Mouse (Mus musculus): ENCODE measurements around the gene Ccdc34. TPM values are rescaled to one million over a fixed set of nuclear protein-coding genes. Genes with fewer than 3 reads are reported as not detected.

Gene Ccdc34
- total RNA-seq, 1 experiment, result 14.5 TPM

GRCm38 (mm10) chr2:109992448-109993073, 25.1 kb upstream of the Ccdc34 start:
- Histone ChIP-seq H3K9ac (ENCODE audit: insufficient read depth, low read depth, low read length, poor library complexity, severe bottlenecking) (no peak overlapping the region), H3K4me3 (ENCODE audit: insufficient read depth in 1 of 2, low read depth in 1 of 2, low read length in 2 of 2, poor library complexity in 1 of 2, severe bottlenecking in 1 of 2) (no peak overlapping the region), H3K4me1 (ENCODE audit: control insufficient read depth in 2 of 2, insufficient read depth in 2 of 2, low read length in 2 of 2, poor library complexity in 1 of 2) (peaks cover 0 to 8% of the 10 kb centered on the region in 2 experiments; a peak in 1 of 4 replicates), H3K36me3 (ENCODE audit: control insufficient read depth, insufficient read depth, low read length, poor library complexity, severe bottlenecking) (peaks cover 3% of the 10 kb centered on the region; the same call in 1 of the 2 replicates), H3K27ac (ENCODE audit: insufficient read depth, low read depth, low read length, poor library complexity, severe bottlenecking) (no peak overlapping the region), H3K9me3 (ENCODE audit: control insufficient read depth, insufficient read depth, low read depth, low read length) (no peaks in the 10 kb centered on the region)
- TF ChIP-seq ZNF384 (IDR thresholded peaks at IDR 0.05; ENCODE audit: low read depth, low read length) (no peak), MAFK (IDR thresholded peaks at IDR 0.05; ENCODE audit: insufficient read depth, low read depth, low read length) (no peak), HCFC1 (IDR thresholded peaks at IDR 0.05; ENCODE audit: borderline replicate concordance, insufficient read depth, low read length) (no peak), CHD2 (IDR thresholded peaks at IDR 0.05; ENCODE audit: low read depth, low read length) (no peak), ZC3H11A (IDR thresholded peaks at IDR 0.05; ENCODE audit: borderline replicate concordance, low read depth, low read length) (no peak)
- in situ Hi-C loops (cut with MboI; ENCODE audit: low sequenced_read_pairs in 2 of 2, unreplicated experiment in 2 of 2), result no loop called here
- DNase-seq (ENCODE audit: low read depth, low spot score), result no peak

- no peak overlapping the region for H3K4me3 ChIP-seq (ENCODE audit: insufficient read depth in 1 of 2, low read depth in 1 of 2, low read length in 2 of 2, poor library complexity in 1 of 2, severe bottlenecking in 1 of 2)
- no peak overlapping the region for H3K9ac ChIP-seq (ENCODE audit: insufficient read depth, low read depth, low read length, poor library complexity, severe bottlenecking)
- no peak for DNase-seq (ENCODE audit: low read depth, low spot score)
- H3K36me3 ChIP-seq (ENCODE audit: control insufficient read depth, insufficient read depth, low read length, poor library complexity, severe bottlenecking), result peaks cover 3% of the 10 kb centered on the region; the same call in 1 of the 2 replicates
- in situ Hi-C loops (cut with MboI; ENCODE audit: low sequenced_read_pairs in 2 of 2, unreplicated experiment in 2 of 2), result no loop called here
- H3K4me1 ChIP-seq (ENCODE audit: control insufficient read depth in 2 of 2, insufficient read depth in 2 of 2, low read length in 2 of 2, poor library complexity in 1 of 2), result peaks cover 0 to 6% of the 10 kb centered on the region in 2 experiments; a peak in 1 of 4 replicates
- no peaks in the 10 kb centered on the region for H3K9me3 ChIP-seq (ENCODE audit: control insufficient read depth, insufficient read depth, low read depth, low read length)
- TF ChIP-seq CHD2 (IDR thresholded peaks at IDR 0.05; ENCODE audit: low read depth, low read length), result no peak
- H3K27ac ChIP-seq (ENCODE audit: insufficient read depth, low read depth, low read length, poor library complexity, severe bottlenecking), result no peak overlapping the region
Measured at GRCm38 (mm10) chr2:109993404-109993803, 24.2 kb upstream of the Ccdc34 start.

DNA sequence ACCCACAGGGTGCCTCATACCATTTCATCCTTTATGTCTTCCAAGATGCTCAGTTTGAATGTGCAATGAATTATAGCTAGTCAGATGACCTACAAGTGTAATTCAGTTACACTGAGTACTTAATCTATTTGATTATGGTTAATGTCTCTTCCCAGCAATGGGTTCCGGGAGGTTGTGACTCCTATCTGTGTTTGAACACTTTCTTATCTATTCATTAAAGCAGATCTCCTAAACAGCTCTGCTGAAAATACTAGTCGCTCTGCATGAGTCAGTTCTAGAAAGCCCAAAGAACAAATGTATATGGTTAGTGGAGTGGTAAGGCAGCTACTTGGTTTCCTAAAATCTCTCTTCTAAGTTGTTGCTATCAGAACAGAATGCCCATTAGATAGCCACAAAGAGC, 22.6 kb upstream of the Ccdc34 start:
- peaks cover 0 to 5% of the 10 kb centered on the region in 2 experiments; a peak in 1 of 4 replicates for H3K4me1 ChIP-seq (ENCODE audit: control insufficient read depth in 2 of 2, insufficient read depth in 2 of 2, low read length in 2 of 2, poor library complexity in 1 of 2)

GRCm38 (mm10) chr2:109996411-109996810, 21.2 kb upstream of the Ccdc34 start:
- TF ChIP-seq CHD2 (IDR thresholded peaks at IDR 0.05; ENCODE audit: low read depth, low read length) (no peak), MAFK (IDR thresholded peaks at IDR 0.05; ENCODE audit: insufficient read depth, low read depth, low read length) (no peak), ZNF384 (IDR thresholded peaks at IDR 0.05; ENCODE audit: low read depth, low read length) (no peak), ZC3H11A (IDR thresholded peaks at IDR 0.05; ENCODE audit: borderline replicate concordance, low read depth, low read length) (no peak), HCFC1 (IDR thresholded peaks at IDR 0.05; ENCODE audit: borderline replicate concordance, insufficient read depth, low read length) (no peak)
- no peaks in the 10 kb centered on the region for H3K4me1 ChIP-seq (ENCODE audit: control insufficient read depth in 2 of 2, insufficient read depth in 2 of 2, low read length in 2 of 2, poor library complexity in 1 of 2)
- H3K4me3 ChIP-seq (ENCODE audit: insufficient read depth in 1 of 2, low read depth in 1 of 2, low read length in 2 of 2, poor library complexity in 1 of 2, severe bottlenecking in 1 of 2), result no peak overlapping the region
- H3K9me3 ChIP-seq (ENCODE audit: control insufficient read depth, insufficient read depth, low read depth, low read length), result no peaks in the 10 kb centered on the region
- no peak overlapping the region for H3K27ac ChIP-seq (ENCODE audit: insufficient read depth, low read depth, low read length, poor library complexity, severe bottlenecking)
- H3K9ac ChIP-seq (ENCODE audit: insufficient read depth, low read depth, low read length, poor library complexity, severe bottlenecking), result no peak overlapping the region
- peaks cover 3% of the 10 kb centered on the region for H3K36me3 ChIP-seq (ENCODE audit: control insufficient read depth, insufficient read depth, low read length, poor library complexity, severe bottlenecking)
- in situ Hi-C loops (cut with MboI; ENCODE audit: low sequenced_read_pairs in 2 of 2, unreplicated experiment in 2 of 2), result no loop called here
- no peak for DNase-seq (ENCODE audit: low read depth, low spot score)

More for the DNA sequence above, 22.6 kb upstream of the Ccdc34 start:
- Histone ChIP-seq H3K9ac (ENCODE audit: insufficient read depth, low read depth, low read length, poor library complexity, severe bottlenecking) (no peak overlapping the region), H3K36me3 (ENCODE audit: control insufficient read depth, insufficient read depth, low read length, poor library complexity, severe bottlenecking) (peaks cover 3% of the 10 kb centered on the region), H3K9me3 (ENCODE audit: control insufficient read depth, insufficient read depth, low read depth, low read length) (no peaks in the 10 kb centered on the region), H3K4me3 (ENCODE audit: insufficient read depth in 1 of 2, low read depth in 1 of 2, low read length in 2 of 2, poor library complexity in 1 of 2, severe bottlenecking in 1 of 2) (no peak overlapping the region), H3K27ac (ENCODE audit: insufficient read depth, low read depth, low read length, poor library complexity, severe bottlenecking) (no peak overlapping the region)
- no peak for DNase-seq (ENCODE audit: low read depth, low spot score)
- TF ChIP-seq ZNF384 (IDR thresholded peaks at IDR 0.05; ENCODE audit: low read depth, low read length) (no peak), HCFC1 (IDR thresholded peaks at IDR 0.05; ENCODE audit: borderline replicate concordance, insufficient read depth, low read length) (no peak), ZC3H11A (IDR thresholded peaks at IDR 0.05; ENCODE audit: borderline replicate concordance, low read depth, low read length) (no peak), MAFK (IDR thresholded peaks at IDR 0.05; ENCODE audit: insufficient read depth, low read depth, low read length) (no peak), CHD2 (IDR thresholded peaks at IDR 0.05; ENCODE audit: low read depth, low read length) (no peak)
- in situ Hi-C loops (cut with MboI; ENCODE audit: low sequenced_read_pairs in 2 of 2, unreplicated experiment in 2 of 2), result no loop called here

- no peak overlapping the region for H3K4me3 ChIP-seq (ENCODE audit: insufficient read depth in 1 of 2, low read depth in 1 of 2, low read length in 2 of 2, poor library complexity in 1 of 2, severe bottlenecking in 1 of 2)
- no peak overlapping the region for H3K9ac ChIP-seq (ENCODE audit: insufficient read depth, low read depth, low read length, poor library complexity, severe bottlenecking)
- H3K27ac ChIP-seq (ENCODE audit: insufficient read depth, low read depth, low read length, poor library complexity, severe bottlenecking), result no peak overlapping the region
- peaks cover 20% of the 10 kb centered on the region for H3K36me3 ChIP-seq (ENCODE audit: control insufficient read depth, insufficient read depth, low read length, poor library complexity, severe bottlenecking)
- in situ Hi-C loops (cut with MboI; ENCODE audit: low sequenced_read_pairs in 2 of 2, unreplicated experiment in 2 of 2), result no loop called here
- H3K4me1 ChIP-seq (ENCODE audit: control insufficient read depth in 2 of 2, insufficient read depth in 2 of 2, low read length in 2 of 2, poor library complexity in 1 of 2), result no peaks in the 10 kb centered on the region
- no peak for DNase-seq (ENCODE audit: low read depth, low spot score)
- TF ChIP-seq CHD2 (IDR thresholded peaks at IDR 0.05; ENCODE audit: low read depth, low read length) (no peak), ZNF384 (IDR thresholded peaks at IDR 0.05; ENCODE audit: low read depth, low read length) (no peak), HCFC1 (IDR thresholded peaks at IDR 0.05; ENCODE audit: borderline replicate concordance, insufficient read depth, low read length) (no peak), MAFK (IDR thresholded peaks at IDR 0.05; ENCODE audit: insufficient read depth, low read depth, low read length) (no peak), ZC3H11A (IDR thresholded peaks at IDR 0.05; ENCODE audit: borderline replicate concordance, low read depth, low read length) (no peak)
- no peaks in the 10 kb centered on the region for H3K9me3 ChIP-seq (ENCODE audit: control insufficient read depth, insufficient read depth, low read depth, low read length)
Measured at GRCm38 (mm10) chr2:110004668-110005067, 12.9 kb upstream of the Ccdc34 start.
